Mouse (Mus musculus): Measurements from ENCODE around the gene Ndufs1.

DNA sequence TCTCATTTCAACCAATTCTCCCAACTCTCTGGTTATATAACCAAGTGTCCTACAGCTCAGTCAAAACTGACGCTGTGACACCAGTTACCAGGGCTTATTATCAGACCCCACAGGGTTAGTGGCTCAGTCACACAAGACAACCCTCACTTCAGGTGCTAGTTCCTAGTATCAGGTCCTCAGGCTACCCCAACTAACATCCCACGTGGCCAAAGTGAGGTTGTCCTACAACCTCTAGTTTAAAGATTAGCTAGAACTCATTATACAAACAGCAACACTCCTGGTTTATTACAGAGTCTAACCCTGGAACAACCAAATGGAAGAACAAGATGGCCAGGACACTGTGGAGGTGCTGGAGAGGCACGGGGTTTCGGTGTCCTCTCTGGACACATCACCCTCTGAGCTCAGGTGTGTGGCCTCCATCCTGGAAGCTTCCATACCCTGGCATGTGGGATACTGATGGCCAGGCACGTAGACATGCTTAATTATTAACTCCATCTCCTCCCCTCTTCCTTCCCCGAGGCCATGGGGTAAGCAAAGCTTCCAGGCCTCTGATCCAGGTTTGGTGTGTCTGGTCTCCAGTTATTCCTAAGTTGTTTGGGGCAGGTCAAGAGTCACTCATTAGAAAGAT, 52.7 kb downstream of the Ndufs1 start:
- TF ChIP-seq CTCF (IDR thresholded peaks at IDR 0.05; ENCODE audit: extremely low read depth, insufficient read depth, insufficient read length, insufficient replicate concordance), result no peak
- TF ChIP-seq POLR2A (IDR thresholded peaks at IDR 0.05; ENCODE audit: low read depth, low read length), result no peak

Data from spleen, adult 2 months (tissue).